Mouse (Mus musculus) thymus, postnatal 4 days (tissue): ENCODE results near the gene Sptbn2.

ENCODE experiments used
- DNase-seq: peaks from one replicate; pipeline ENCODE4 v3.0.0; 2021

Sptbn2 gene

GRCm38 (mm10) chr19:4786313-4786712 lies 75.3 kb downstream of the Sptbn2 start:
- DNase-seq, result no peak

DNA sequence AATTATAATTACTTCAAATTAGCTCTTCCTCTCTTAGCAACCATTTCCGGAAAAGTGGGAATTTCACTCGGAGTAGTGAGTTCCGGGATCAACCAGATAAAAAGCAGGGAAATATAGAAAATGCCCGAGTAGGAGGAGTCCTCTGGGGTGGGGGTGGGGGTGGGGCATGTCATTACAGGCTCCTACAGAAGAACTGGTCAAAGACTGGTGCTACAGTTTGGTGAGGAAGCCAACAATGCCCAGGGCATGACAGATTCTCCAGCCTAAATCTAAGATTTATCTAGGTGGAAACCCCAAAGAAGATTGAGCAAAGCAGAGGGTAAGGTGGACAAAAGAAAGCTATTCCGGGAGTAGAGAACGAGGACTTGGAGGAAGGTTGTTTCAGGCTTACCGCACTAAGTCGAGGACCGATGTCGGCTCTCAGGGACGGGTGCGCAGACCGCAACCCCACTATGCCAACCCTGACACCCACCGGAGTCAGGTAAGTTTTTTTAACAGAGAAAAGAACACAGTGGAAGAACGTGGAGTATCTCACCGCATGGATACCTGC lies 82.4 kb downstream of the Sptbn2 start:
- DNase-seq, result no peak

- peak; percentile 94 for DNase-seq
Measured at GRCm38 (mm10) chr19:4793831-4794422, 83.0 kb downstream of the Sptbn2 start, which contains the start of gene Rbm4. Gene Rbm4 (minus strand): TSS chr19:4793901.

DNA sequence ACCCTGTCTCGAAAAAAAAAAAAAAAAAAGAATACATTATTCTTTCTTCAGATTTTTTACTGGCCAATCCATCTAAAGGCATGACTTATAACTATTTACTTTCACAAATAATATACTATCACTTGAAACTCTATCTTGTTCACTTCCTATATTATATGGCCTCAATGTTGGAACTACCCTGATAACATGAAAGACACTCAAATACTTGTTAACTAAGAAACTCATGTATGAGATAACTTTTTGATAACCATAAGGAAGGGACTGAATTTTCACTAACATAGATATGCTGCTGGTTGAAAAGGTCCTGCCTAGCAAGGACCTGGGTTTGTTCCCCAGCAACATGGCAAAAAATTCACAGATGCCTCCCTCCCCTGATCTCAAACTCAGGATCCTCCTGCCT lies 85.0 kb downstream of the Sptbn2 start:
- no peak for DNase-seq

DNA sequence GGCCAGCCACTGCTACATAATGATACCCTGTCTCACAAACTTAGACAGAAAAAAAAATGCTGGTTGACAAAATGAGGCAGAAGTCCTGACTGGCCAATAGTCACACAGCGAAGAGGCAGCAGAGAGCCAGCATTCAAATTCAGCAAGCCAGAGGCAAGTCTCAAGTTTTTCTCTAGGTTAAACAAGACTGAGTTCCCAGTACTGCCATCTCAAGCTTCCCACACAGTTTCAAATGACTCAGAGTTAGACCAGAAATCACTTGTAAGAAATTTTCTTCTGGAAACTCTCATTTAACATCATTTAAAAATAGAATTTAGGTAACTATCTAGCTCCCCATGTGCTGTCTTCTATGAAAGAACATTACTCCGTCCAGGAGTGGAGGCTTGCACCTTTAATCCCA lies 86.9 kb downstream of the Sptbn2 start:
- DNase-seq, result no peak

DNA sequence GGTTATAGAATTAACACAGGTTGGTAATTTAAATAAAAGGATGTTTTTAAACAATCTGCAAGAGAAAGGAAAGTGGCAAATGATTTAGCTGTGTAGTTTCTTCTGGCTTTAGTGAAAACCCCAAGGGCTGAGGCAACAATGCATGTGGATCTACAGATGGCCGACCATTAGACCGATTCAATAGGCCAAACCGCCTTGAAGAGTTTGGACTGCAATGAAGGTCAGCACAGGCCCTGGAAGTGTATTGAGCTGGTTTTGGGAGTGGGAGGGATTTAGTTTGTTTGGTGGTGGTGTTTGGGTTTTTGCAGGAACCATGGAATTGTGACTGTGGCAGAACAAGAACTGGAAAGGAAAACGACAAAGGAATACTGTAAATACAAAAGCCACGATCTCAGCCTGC lies 88.1 kb downstream of the Sptbn2 start:
- no peak for DNase-seq
